Mouse (Mus musculus) embryonic facial prominence, embryonic 13.5 days (tissue): ENCODE measurements around the gene Nek6. TPM values are rescaled to one million over a fixed set of nuclear protein-coding genes. Genes with fewer than 3 reads are reported as not detected.
A peak's percentile ranks its signal among the peaks of the same experiment; 100 is the strongest.

Source experiments
- ATAC-seq: fragments of 200-750 bp; cut with Nextera tagmentation; 2 replicates; pipeline ENCODE4 v1.8.0; 2017; ENCODE audit warnings: low read depth; ENCODE audit not compliant: insufficient number of reproducible peaks, insufficient read depth, low FRiP score, low TSS enrichment
- H3K27ac ChIP-seq: fragments of 300-500 bp; sonication (generic); 2 replicates; pipeline ENCODE4 v1.5.1; 2015; ENCODE audit warnings: moderate library complexity, mild to moderate bottlenecking, inconsistent platforms
- H3K27me3 ChIP-seq: fragments of 300-500 bp; sonication (generic); 2 replicates; pipeline ENCODE4 v1.6.1; 2015; ENCODE audit warnings: mild to moderate bottlenecking, inconsistent platforms
- H3K36me3 ChIP-seq: fragments of 300-500 bp; sonication (generic); 2 replicates; pipeline ENCODE4 v1.6.1; 2015; ENCODE audit warnings: mild to moderate bottlenecking, inconsistent platforms
- H3K4me1 ChIP-seq: fragments of 300-500 bp; sonication (generic); 2 replicates; pipeline ENCODE4 v1.6.1; 2015; ENCODE audit warnings: inconsistent platforms
- H3K4me2 ChIP-seq: fragments of 300-500 bp; sonication (generic); 2 replicates; pipeline ENCODE4 v1.6.1; 2015; ENCODE audit warnings: moderate library complexity, mild to moderate bottlenecking, inconsistent platforms
- H3K4me3 ChIP-seq: fragments of 300-500 bp; sonication (generic); 2 replicates; pipeline ENCODE4 v1.5.1; 2015; ENCODE audit warnings: mild to moderate bottlenecking, inconsistent platforms
- H3K9ac ChIP-seq: fragments of 300-500 bp; sonication (generic); 2 replicates; pipeline ENCODE4 v1.6.1; 2015; ENCODE audit warnings: mild to moderate bottlenecking, inconsistent platforms
- H3K9me3 ChIP-seq: fragments of 300-500 bp; sonication (generic); 2 replicates; pipeline ENCODE4 v1.6.1; 2016; ENCODE audit warnings: inconsistent platforms
- WGBS: fragments of 180-500 bp; shearing (Covaris S2); methylation state at CpG from one replicate; pipeline ENCODE4 v1.1.7; 2015; ENCODE audit warnings: mixed read lengths; 5-methylcytosine and 5-hydroxymethylcytosine counted together
- polyA plus RNA-seq: library from polyadenylated mRNA; unstranded; fragments of >200 nt; fragmentation: Nextera tagmentation; extraction: Ambion mirVana; gene quantifications from 2 replicates; pipeline ENCODE4 v1.2.1, GENCODE M21; 2015

Gene Nek6
- polyA plus RNA-seq, 1 experiment from 2014 or later = 114 TPM

DNA sequence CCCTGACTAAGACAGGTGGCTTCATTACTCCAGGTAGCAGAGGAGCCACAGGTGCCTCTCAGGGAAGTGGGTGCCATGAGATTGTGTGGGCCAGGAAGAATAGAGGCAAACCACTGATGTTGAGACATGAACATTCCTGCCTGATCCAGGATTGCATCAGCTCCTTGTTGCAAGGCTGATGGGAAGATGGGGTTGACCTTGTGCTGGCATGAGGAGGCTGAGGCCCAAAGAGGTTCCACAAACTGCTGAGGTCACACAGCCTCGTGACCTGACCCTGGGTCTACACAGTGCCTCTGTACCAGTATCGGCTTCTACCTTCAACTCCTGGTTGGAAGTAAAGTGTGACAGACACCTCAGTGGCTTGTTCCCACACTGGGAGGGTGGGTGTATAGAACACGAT, 13.6 kb downstream of the Nek6 start:
- H3K4me2 ChIP-seq = no peak overlapping the region

DNA sequence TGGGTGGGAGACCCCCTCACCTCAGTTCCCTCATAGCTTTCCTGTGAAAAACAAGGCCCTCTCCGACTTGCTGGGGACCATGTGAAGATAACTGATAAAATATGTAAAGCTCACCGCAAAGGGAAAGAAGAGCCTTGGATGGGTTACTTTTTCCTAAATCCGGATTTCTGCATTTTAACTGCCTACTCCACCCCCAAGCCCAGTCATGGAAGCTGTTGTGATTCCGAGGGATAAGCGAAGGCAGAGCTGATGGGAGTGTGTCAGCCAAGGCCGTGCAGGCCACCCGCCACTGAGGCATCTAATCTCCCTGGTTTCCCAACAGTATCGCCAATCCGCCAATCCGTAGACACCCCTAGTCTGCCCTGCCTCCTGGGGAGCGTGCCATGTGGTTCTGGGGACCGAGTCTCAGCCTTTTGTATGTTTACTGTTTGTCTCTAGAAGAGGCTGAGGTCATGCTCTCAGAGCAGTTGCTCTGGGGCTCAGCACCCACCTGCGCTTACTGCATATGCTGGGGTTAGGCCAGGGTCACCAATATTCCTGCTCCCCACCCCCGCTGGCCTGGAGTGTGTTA, 18.2 kb downstream of the Nek6 start:
- Histone ChIP-seq H3K36me3 (peaks cover 18% of the 10 kb centered on the region), H3K4me2 (no peak overlapping the region), H3K27ac (no peak overlapping the region), H3K9ac (no peak overlapping the region), H3K4me3 (no peak overlapping the region), H3K9me3 (no peaks in the 10 kb centered on the region), H3K4me1 (peaks cover 36% of the 10 kb centered on the region), H3K27me3 (no peaks in the 10 kb centered on the region)
- WGBS = 65% methylated on average over 14 of the region's 14 CpGs
- ATAC-seq = no peak

More for the DNA sequence above, 13.6 kb downstream of the Nek6 start:
- Histone ChIP-seq H3K4me1 (peaks cover 39% of the 10 kb centered on the region), H3K9ac (no peak overlapping the region), H3K9me3 (no peaks in the 10 kb centered on the region), H3K36me3 (peaks cover 20% of the 10 kb centered on the region), H3K27ac (no peak overlapping the region), H3K4me3 (no peak overlapping the region), H3K27me3 (no peaks in the 10 kb centered on the region)
- ATAC-seq = no peak
- WGBS = 76% methylated on average over 3 of the region's 3 CpGs

DNA sequence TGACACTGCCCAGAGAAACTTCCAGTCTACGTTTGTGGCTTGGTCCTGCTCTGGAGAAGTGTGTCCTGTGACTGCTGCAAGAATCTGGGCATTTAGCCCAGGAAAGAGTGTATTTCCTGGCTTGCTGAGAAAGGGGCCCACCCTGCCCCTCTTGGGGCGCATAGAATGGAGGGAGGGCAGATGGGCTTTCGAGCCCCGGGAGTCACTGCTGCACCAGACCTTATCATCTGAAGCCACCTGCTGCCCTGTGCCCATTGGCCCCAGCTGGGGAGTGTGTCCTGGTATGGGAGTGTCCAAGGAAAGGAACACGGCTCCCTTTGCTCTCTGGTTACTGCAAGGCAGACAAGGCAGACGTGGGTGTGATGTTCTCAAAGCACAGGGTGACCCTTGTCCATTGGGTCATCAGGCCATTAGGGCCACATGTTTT, 19.5 kb downstream of the Nek6 start:
- Histone ChIP-seq H3K9me3 (no peaks in the 10 kb centered on the region), H3K27ac (no peak overlapping the region), H3K27me3 (no peaks in the 10 kb centered on the region), H3K36me3 (peaks cover 8% of the 10 kb centered on the region), H3K4me3 (no peak overlapping the region), H3K4me2 (no peak overlapping the region), H3K4me1 (peaks cover 49% of the 10 kb centered on the region), H3K9ac (no peak overlapping the region)
- ATAC-seq = no peak
- WGBS = 33% methylated on average over 6 of the region's 6 CpGs

DNA sequence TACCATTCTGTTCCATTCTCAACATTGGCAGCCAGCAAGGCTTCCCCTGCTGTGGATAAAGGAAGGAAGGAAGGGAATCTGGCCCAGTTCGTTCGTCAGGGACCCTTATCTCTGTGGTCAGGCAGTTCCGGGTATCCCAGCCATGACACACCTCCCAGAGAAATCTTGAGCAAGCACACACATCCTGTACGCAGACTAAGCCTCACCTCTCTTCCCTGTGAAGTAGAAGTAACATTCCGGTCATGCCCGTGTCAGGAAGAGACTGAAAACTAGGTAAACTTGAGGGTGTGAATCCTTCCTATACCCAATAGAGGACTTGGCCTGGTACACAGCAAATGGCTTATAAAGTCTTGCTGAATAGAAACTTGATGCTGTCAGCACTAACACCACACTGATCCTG, 21.9 kb downstream of the Nek6 start:
- WGBS = 57% methylated on average over 6 of the region's 6 CpGs
- Histone ChIP-seq H3K4me1 (peaks cover 63% of the 10 kb centered on the region), H3K27ac (no peak overlapping the region)

DNA sequence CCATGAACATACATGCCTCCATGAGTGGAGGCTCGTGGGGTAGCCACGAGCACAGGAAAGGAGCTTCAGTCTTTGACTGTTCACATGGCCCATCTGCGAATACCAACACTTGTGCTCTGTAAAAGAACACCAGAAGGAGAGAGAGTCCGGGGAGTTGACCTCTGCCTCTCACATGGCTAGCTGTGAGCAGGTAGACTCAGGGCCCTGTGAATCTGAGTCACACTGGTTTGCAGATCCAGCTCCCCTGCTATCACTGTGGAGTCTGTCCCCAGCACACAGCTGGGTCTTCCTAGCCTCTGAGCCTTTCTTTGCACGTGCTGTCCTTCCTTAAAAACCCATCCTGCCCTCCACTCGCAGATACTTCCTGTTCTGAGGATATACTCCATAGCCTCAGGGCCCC, 22.3 kb downstream of the Nek6 start:
- H3K36me3 ChIP-seq = no peaks in the 10 kb centered on the region
- peaks cover 63% of the 10 kb centered on the region for H3K4me1 ChIP-seq
- H3K9me3 ChIP-seq = no peaks in the 10 kb centered on the region
- H3K27ac ChIP-seq = no peak overlapping the region
- no peak overlapping the region for H3K4me3 ChIP-seq
- WGBS = 38% methylated on average over 6 of the region's 6 CpGs
- no peak overlapping the region for H3K4me2 ChIP-seq
- ATAC-seq = no peak
- no peaks in the 10 kb centered on the region for H3K27me3 ChIP-seq
- no peak overlapping the region for H3K9ac ChIP-seq

More for the DNA sequence above, 21.9 kb downstream of the Nek6 start:
- Histone ChIP-seq H3K36me3 (no peaks in the 10 kb centered on the region), H3K9me3 (no peaks in the 10 kb centered on the region), H3K4me2 (no peak overlapping the region), H3K4me3 (no peak overlapping the region), H3K9ac (no peak overlapping the region), H3K27me3 (no peaks in the 10 kb centered on the region)
- no peak for ATAC-seq

DNA sequence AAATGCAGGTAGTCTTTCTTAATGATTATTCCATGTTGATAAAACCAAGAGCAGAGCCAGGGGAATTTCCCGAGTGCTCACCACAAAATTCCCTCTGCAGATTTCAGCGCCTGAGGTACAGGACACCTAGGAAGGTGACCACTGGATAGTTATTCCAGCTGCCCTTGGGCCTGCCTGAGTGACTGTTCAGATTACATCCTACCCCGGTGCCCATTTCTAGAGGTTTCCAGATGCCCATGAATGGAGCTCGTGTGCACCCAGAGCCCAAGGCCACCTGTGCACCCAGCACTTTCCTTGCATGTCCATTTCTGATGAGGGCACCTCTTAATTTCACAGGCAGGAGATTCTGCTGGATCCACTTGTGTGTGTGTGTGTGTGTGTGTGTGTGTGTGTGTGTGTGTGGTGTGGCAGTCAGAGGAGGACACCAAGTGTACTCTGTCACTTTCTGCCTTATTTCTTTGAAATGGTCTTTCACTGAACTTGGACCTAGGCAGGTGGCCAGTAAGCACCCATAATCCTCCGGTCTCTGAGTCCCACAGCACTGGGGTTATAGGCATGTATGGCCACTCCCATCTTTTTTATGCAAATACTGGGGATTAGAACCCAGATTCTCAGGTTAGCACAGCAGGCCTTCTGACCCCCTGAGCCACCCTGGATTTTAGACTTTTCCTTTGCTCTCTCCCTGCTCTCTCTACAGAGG, 22.9 kb downstream of the Nek6 start:
- Histone ChIP-seq H3K4me3 (no peak overlapping the region), H3K27ac (no peak overlapping the region), H3K27me3 (no peaks in the 10 kb centered on the region), H3K9me3 (no peaks in the 10 kb centered on the region), H3K36me3 (no peaks in the 10 kb centered on the region), H3K4me1 (peaks cover 58% of the 10 kb centered on the region), H3K9ac (no peak overlapping the region), H3K4me2 (no peak overlapping the region)
- ATAC-seq = no peak
- 81% methylated on average over 5 of the region's 5 CpGs for WGBS

DNA sequence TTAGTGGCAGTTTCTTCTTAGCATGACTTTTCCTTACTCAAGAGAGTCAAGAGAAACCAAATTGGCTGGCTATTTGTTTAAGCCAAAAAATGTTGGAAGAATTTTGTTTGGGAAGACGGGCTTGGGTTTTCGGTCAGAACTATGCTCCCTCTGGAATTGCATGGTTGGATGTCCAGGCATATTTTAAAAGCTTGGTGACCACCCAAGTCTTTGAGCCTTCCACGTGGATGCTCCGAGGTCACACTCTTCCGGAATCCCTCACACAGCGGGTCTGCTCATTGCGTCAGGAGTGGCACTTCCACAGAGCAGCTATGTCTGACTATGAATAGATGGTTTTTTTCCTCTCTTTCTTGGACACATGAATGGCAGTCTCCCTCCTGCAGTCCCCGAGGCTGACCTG, 23.6 kb downstream of the Nek6 start:
- WGBS = 83% methylated on average over 8 of the region's 8 CpGs
- peak overlapping the region; percentile 11; the same call in 1 of the 2 replicates for H3K27ac ChIP-seq

DNA sequence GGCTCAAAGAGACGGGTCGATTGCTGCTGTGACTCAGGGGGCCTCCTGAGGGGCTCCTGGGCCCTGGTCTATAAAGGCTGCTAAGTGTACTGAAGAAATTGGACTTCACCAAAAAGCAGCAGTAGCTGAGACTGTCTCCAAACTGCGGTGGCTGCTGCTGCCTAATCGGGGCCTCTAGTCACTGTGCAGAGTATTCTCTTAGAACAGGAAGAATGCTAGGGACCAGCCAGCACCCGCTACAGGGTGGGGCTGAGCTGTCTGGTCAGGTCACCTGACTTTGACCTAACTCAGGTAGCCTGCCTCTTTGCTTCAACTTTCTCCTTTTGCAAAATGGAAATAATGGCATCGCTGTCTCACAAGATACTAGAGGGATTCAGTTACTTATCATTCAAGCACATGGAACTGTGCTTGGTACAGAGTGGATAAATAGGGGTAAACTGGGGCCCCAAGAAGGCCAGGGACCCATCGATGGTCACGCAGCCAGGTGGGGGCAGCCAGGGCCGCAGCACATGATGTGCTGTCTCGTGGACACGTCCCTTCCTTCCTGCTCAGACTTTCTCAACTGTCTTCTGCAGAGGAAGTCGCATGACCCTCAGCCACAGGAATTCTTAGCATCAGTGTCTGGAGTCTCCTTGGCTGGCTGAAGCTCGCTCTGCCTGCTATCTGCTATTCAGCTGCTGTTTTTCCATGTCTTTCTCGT, 24.2 kb downstream of the Nek6 start:
- Histone ChIP-seq H3K9ac (no peak overlapping the region), H3K9me3 (no peaks in the 10 kb centered on the region), H3K4me1 (peaks cover 53% of the 10 kb centered on the region), H3K27ac (peak overlapping the region; percentile 11; the same call in 1 of the 2 replicates), H3K36me3 (no peaks in the 10 kb centered on the region), H3K27me3 (no peaks in the 10 kb centered on the region), H3K4me2 (no peak overlapping the region), H3K4me3 (no peak overlapping the region)
- ATAC-seq = no peak
- WGBS = 68% methylated on average over 14 of the region's 14 CpGs

More for the DNA sequence above, 23.6 kb downstream of the Nek6 start:
- Histone ChIP-seq H3K9ac (no peak overlapping the region), H3K4me1 (peaks cover 58% of the 10 kb centered on the region), H3K27me3 (no peaks in the 10 kb centered on the region), H3K9me3 (no peaks in the 10 kb centered on the region), H3K4me3 (no peak overlapping the region), H3K4me2 (no peak overlapping the region), H3K36me3 (no peaks in the 10 kb centered on the region)
- no peak for ATAC-seq

DNA sequence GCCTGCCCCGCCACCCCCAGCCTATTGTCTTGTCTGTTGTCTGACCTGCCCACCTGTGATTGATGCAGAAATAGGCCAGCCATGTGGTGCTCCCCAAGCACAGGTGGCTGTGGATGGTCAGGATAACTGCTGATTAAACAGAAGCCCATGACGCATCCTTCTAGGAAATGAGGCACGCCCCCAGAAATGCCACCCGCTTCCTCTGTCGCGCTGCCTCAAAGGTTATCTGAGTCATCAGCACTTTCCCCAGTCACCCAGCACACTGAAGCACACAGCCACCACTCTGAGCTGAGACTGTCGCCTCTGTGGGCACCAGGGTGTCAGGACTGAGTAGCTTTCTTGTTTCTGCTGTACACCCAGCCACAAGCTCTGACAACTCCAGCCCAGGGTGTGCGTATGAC, 24.9 kb downstream of the Nek6 start:
- Histone ChIP-seq H3K27me3 (no peaks in the 10 kb centered on the region), H3K4me3 (no peak overlapping the region), H3K27ac (no peak overlapping the region), H3K4me1 (peaks cover 51% of the 10 kb centered on the region), H3K9me3 (no peaks in the 10 kb centered on the region), H3K36me3 (no peaks in the 10 kb centered on the region), H3K4me2 (no peak overlapping the region), H3K9ac (no peak overlapping the region)
- 73% methylated on average over 8 of the region's 8 CpGs for WGBS
- ATAC-seq = no peak

DNA sequence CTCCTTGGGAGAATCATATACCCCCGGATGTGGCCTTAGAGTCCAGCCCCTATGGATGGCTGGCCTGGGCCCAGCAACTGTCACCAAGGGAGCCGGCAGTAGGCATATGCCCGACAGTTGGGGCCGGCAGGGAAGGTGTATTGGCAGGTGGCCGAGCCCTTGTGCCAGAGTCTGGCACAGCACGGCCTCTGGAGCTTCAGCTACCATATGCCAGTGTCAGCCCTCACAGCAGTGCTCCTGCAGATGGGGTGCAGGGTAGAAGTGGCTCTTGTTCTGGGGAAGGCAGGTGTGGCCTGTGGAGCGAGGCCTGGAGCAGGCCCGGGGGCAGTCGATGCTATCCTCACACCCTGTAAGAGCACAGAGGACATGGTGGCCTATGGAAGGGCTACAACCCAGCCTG, 28.2 kb downstream of the Nek6 start:
- no peaks in the 10 kb centered on the region for H3K9me3 ChIP-seq
- WGBS = 85% methylated on average over 9 of the region's 9 CpGs
- ATAC-seq = no peak
- no peak overlapping the region for H3K9ac ChIP-seq
- H3K4me1 ChIP-seq = peaks cover 49% of the 10 kb centered on the region
- H3K36me3 ChIP-seq = no peaks in the 10 kb centered on the region
- H3K4me3 ChIP-seq = no peak overlapping the region
- no peak overlapping the region for H3K27ac ChIP-seq
- no peaks in the 10 kb centered on the region for H3K27me3 ChIP-seq
- H3K4me2 ChIP-seq = no peak overlapping the region

DNA sequence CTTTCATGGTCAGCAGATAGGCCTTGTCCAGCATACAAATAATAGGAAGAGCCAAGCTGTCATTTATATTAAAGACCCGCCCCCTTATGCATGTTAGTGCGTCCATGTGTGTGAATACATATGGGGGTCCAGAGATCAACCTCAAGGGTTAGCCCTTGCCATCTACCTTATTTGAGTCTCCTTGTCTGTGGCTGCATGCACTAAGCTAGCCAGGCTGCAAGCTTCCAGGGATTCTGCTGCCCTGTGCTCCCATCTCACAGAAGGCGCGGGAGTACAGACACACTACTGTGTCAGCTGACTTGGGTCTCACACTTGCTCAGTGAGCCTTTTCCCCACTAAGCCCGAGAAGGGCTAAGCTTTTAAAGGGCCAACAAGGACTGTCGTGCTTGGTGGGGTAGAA, 29.2 kb downstream of the Nek6 start:
- Histone ChIP-seq H3K4me3 (no peak overlapping the region), H3K4me2 (no peak overlapping the region), H3K27ac (no peak overlapping the region), H3K9ac (no peak overlapping the region), H3K9me3 (no peaks in the 10 kb centered on the region), H3K36me3 (no peaks in the 10 kb centered on the region), H3K4me1 (peaks cover 43% of the 10 kb centered on the region), H3K27me3 (no peaks in the 10 kb centered on the region)
- ATAC-seq = no peak
- 79% methylated on average over 6 of the region's 6 CpGs for WGBS

DNA sequence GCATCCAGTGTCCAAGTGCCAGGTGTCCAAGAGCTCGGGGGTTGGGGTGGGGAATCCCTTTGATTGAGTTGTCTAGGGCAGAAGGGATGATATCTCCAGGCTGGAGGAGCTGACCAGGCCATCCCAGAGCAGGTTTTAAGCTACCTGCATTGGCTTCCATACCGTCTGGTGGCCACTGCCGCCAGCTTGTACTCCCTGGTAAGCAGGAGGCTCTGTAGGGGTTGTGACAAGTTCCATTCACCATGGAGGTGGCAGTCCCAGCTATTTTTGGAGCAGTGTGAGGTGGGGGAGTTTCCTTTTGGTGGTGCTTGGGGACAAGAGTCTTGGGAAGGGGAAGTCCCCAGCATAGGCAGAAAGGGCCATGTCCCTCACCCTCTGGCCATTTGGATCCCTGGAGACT, 29.7 kb downstream of the Nek6 start:
- no peak overlapping the region for H3K4me3 ChIP-seq
- no peak for ATAC-seq
- H3K27ac ChIP-seq = no peak overlapping the region
- H3K4me1 ChIP-seq = peaks cover 43% of the 10 kb centered on the region
- H3K9me3 ChIP-seq = no peaks in the 10 kb centered on the region
- no peak overlapping the region for H3K4me2 ChIP-seq
- no peak overlapping the region for H3K9ac ChIP-seq
- no peaks in the 10 kb centered on the region for H3K27me3 ChIP-seq
- H3K36me3 ChIP-seq = no peaks in the 10 kb centered on the region
- WGBS = 79% methylated on average over 3 of the region's 3 CpGs
